7 mouse cellular contexts compared by ENCODE assay signal in the genomic region with DNA sequence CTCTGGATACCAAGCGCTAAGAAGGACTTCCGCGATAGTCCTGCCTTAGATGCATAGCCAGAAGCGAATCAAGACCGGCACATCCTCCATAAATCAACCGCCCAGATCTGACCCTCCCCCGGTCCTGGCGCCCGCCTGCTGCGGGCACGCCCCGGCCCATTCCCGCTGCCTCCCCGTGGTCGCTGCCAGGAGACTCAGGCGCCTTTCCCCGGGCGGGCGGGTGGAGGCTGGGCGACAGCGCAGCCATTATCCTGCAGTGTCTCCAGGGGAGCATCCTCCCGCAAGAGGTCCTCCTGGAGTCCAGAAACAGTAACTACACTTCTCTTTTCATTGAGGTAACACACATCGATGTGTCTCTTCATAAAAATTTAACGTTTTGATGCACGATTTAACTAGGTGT. TPM values are rescaled to one million over a fixed set of nuclear protein-coding genes. Genes with fewer than 3 reads are reported as not detected.
DNase-seq lines count a peak whose midpoint lies in the region; ATAC-seq and TF ChIP-seq lines count a peak whose summit lies in the region.

No protein-coding gene starts in this region.

- H3K4me3 ChIP-seq in bone marrow, adult 2 months (replicated peaks; ENCODE audit: control insufficient read depth, low read depth, low read length): no peak overlapping the region
- H3K4me3 ChIP-seq in embryonic facial prominence, embryonic 14.5 days (ENCODE audit: low read depth, low read length): peak overlapping the region; percentile 41
- H3K4me3 ChIP-seq in kidney, adult 2 months (ENCODE audit: insufficient read depth, low read depth, low read length): peak overlapping the region; percentile 13
- peak overlapping the region; percentile 43 for H3K4me3 ChIP-seq in limb, embryonic 13.5 days
- H3K4me3 ChIP-seq in midbrain, embryonic 13.5 days (replicated peaks): peak overlapping the region; percentile 37

- H3K9ac ChIP-seq in embryonic facial prominence, embryonic 14.5 days (ENCODE audit: low read depth, low read length): peak overlapping the region; percentile 68
- peak overlapping the region; percentile 60 for H3K9ac ChIP-seq in limb, embryonic 13.5 days
- no peak overlapping the region; the same call in 1 of the 2 replicates for H3K9ac ChIP-seq in midbrain, embryonic 13.5 days (replicated peaks)

- H3K4me1 ChIP-seq in bone marrow, adult 2 months (ENCODE audit: control insufficient read depth, insufficient read depth, low read length): no peaks in the 10 kb centered on the region
- H3K4me1 ChIP-seq in embryonic facial prominence, embryonic 14.5 days (ENCODE audit: control insufficient read depth, insufficient read depth, low read length): no peaks in the 10 kb centered on the region
- H3K4me1 ChIP-seq in kidney, adult 2 months (ENCODE audit: control insufficient read depth, insufficient read depth, low read length): no peaks in the 10 kb centered on the region
- peaks cover 8% of the 10 kb centered on the region; the same call in 1 of the 2 replicates for H3K4me1 ChIP-seq in limb, embryonic 13.5 days
- H3K4me1 ChIP-seq in midbrain, embryonic 13.5 days (replicated peaks): no peaks in the 10 kb centered on the region

- H3K27ac ChIP-seq in bone marrow, adult 2 months (ENCODE audit: control insufficient read depth, insufficient read depth, low read depth, low read length, poor library complexity): no peak overlapping the region
- H3K27ac ChIP-seq in embryonic facial prominence, embryonic 14.5 days (replicated peaks; ENCODE audit: low read depth, low read length): no peak overlapping the region
- H3K27ac ChIP-seq in kidney, adult 2 months (ENCODE audit: insufficient read depth, low read depth, low read length): no peak overlapping the region
- no peak overlapping the region for H3K27ac ChIP-seq in limb, embryonic 13.5 days
- H3K27ac ChIP-seq in midbrain, embryonic 13.5 days: no peak overlapping the region

- peak; percentile 70 for DNase-seq in embryonic facial prominence, embryonic 14.5 days (ENCODE audit: low spot score)
- DNase-seq in heart, adult 9 months (ENCODE audit: low spot score in 2 of 2): peak; percentile 29 to 32
- DNase-seq in kidney, adult 2 months: peak; percentile 87
- peak; percentile 27 for DNase-seq in skeletal muscle tissue, adult 2 months (ENCODE audit: low read depth, low spot score)

- no peak for TF ChIP-seq POLR2A in bone marrow, adult 2 months (IDR thresholded peaks at IDR 0.05; ENCODE audit: borderline replicate concordance, control insufficient read depth, low read depth, low read length)
- TF ChIP-seq POLR2A in kidney, adult 2 months (IDR thresholded peaks at IDR 0.05; ENCODE audit: low read depth, low read length): no peak

- H3K36me3 ChIP-seq in embryonic facial prominence, embryonic 14.5 days (ENCODE audit: control insufficient read depth, insufficient read depth, low read length): no peaks in the 10 kb centered on the region
- no peaks in the 10 kb centered on the region for H3K36me3 ChIP-seq in kidney, adult 2 months (ENCODE audit: control insufficient read depth, insufficient read depth, low read length)
- no peaks in the 10 kb centered on the region for H3K36me3 ChIP-seq in limb, embryonic 13.5 days
- no peaks in the 10 kb centered on the region for H3K36me3 ChIP-seq in midbrain, embryonic 13.5 days

- H3K27me3 ChIP-seq in embryonic facial prominence, embryonic 14.5 days (replicated peaks; ENCODE audit: control insufficient read depth, insufficient read depth, low read length): no peaks in the 10 kb centered on the region
- no peaks in the 10 kb centered on the region for H3K27me3 ChIP-seq in kidney, adult 2 months (replicated peaks; ENCODE audit: control insufficient read depth, insufficient read depth, low read length)
- H3K27me3 ChIP-seq in limb, embryonic 13.5 days: peaks cover 26% of the 10 kb centered on the region; the same call in 1 of the 2 replicates
- no peaks in the 10 kb centered on the region for H3K27me3 ChIP-seq in midbrain, embryonic 13.5 days

- no peaks in the 10 kb centered on the region for H3K9me3 ChIP-seq in embryonic facial prominence, embryonic 14.5 days (ENCODE audit: control insufficient read depth, low read length)
- no peaks in the 10 kb centered on the region for H3K9me3 ChIP-seq in limb, embryonic 13.5 days
- H3K9me3 ChIP-seq in midbrain, embryonic 13.5 days: no peaks in the 10 kb centered on the region

- 3% methylated on average over 25 of the region's 25 CpGs for WGBS in bone marrow, adult 2 months
- 4% methylated on average over 21 of the region's 25 CpGs for WGBS in embryonic facial prominence, embryonic 14.5 days
- WGBS in kidney, adult 2 months: 2% methylated on average over 25 of the region's 25 CpGs
- 4% methylated on average over 25 of the region's 25 CpGs for WGBS in limb, embryonic 13.5 days
- WGBS in midbrain, embryonic 13.5 days: 3% methylated on average over 25 of the region's 25 CpGs

- peak; percentile 77 for ATAC-seq in embryonic facial prominence, embryonic 14.5 days (ENCODE audit: low read depth)
- no peak for ATAC-seq in limb, embryonic 13.5 days (ENCODE audit: low FRiP score, low read depth)
- peak; percentile 63; the same call in 1 of the 2 replicates for ATAC-seq in midbrain, embryonic 13.5 days

- TF ChIP-seq CTCF in bone marrow, adult 2 months (IDR thresholded peaks at IDR 0.05; ENCODE audit: control insufficient read depth, insufficient read depth, low read length): peak; percentile 33
- peak; percentile 49 for TF ChIP-seq CTCF in kidney, adult 2 months (conservative IDR thresholded peaks at IDR 0.05; ENCODE audit: insufficient read depth, insufficient read length, low read depth, low read length)

- peak overlapping the region; percentile 71 for H3K4me2 ChIP-seq in embryonic facial prominence, embryonic 14.5 days (ENCODE audit: low read depth, low read length)
- peak overlapping the region; percentile 70 for H3K4me2 ChIP-seq in limb, embryonic 13.5 days (replicated peaks)
- H3K4me2 ChIP-seq in midbrain, embryonic 13.5 days (replicated peaks): peak overlapping the region; percentile 57

RNA-seq across cellular contexts. Expression of a gene that starts 28.5 kb away (rescaled TPM):
- 1.3 and 4.9 TPM in 2 replicates for polyA plus RNA-seq in bone marrow, adult 2 months (2011; ENCODE audit: insufficient read depth, insufficient read length, low replicate concordance, missing spikeins)
- polyA plus RNA-seq in embryonic facial prominence, embryonic 14.5 days (2014; fragmentation: Nextera tagmentation; extraction: Ambion mirVana): 4.6 and 4.9 TPM in 2 replicates
- polyA plus RNA-seq in kidney, adult 2 months (2012; rRNA removed): 4.9 and 5.4 TPM in 2 replicates
- polyA plus RNA-seq in limb, embryonic 13.5 days (2015; fragmentation: Nextera tagmentation; extraction: Ambion mirVana): 14.6 and 14.8 TPM in 2 replicates
- 17.2 and 19.7 TPM in 2 replicates for polyA plus RNA-seq in midbrain, embryonic 13.5 days (2015; fragmentation: Nextera tagmentation; extraction: Ambion mirVana)

RNA-seq across cellular contexts. Expression of a gene that starts 34.2 kb away (rescaled TPM):
- not detected in 2 replicates for polyA plus RNA-seq in bone marrow, adult 2 months (2011; ENCODE audit: insufficient read depth, insufficient read length, low replicate concordance, missing spikeins)
- polyA plus RNA-seq in embryonic facial prominence, embryonic 14.5 days (2014; fragmentation: Nextera tagmentation; extraction: Ambion mirVana): 1.3 TPM in 2 replicates
- polyA plus RNA-seq in kidney, adult 2 months (2012; rRNA removed): 0.58 and 0.64 TPM in 2 replicates
- 1.9 TPM in 2 replicates for polyA plus RNA-seq in limb, embryonic 13.5 days (2015; fragmentation: Nextera tagmentation; extraction: Ambion mirVana)
- polyA plus RNA-seq in midbrain, embryonic 13.5 days (2015; fragmentation: Nextera tagmentation; extraction: Ambion mirVana): 12.0 TPM in 2 replicates

RNA-seq across cellular contexts. Expression of a gene that starts 54.9 kb away (rescaled TPM):
- 96.2 and 127 TPM in 2 replicates for polyA plus RNA-seq in bone marrow, adult 2 months (2011; ENCODE audit: insufficient read depth, insufficient read length, low replicate concordance, missing spikeins)
- polyA plus RNA-seq in embryonic facial prominence, embryonic 14.5 days (2014; fragmentation: Nextera tagmentation; extraction: Ambion mirVana): 27.7 and 29.0 TPM in 2 replicates
- polyA plus RNA-seq in kidney, adult 2 months (2012; rRNA removed): 25.3 and 28.7 TPM in 2 replicates
- polyA plus RNA-seq in limb, embryonic 13.5 days (2015; fragmentation: Nextera tagmentation; extraction: Ambion mirVana): 27.9 and 30.3 TPM in 2 replicates
- polyA plus RNA-seq in midbrain, embryonic 13.5 days (2015; fragmentation: Nextera tagmentation; extraction: Ambion mirVana): 34.0 and 36.7 TPM in 2 replicates

Comparison
In these comparisons a context has a peak if more than half of its experiments do, and no peak if none do; other contexts are left out.
1. DNase-seq: peak in every context shown above with its lines; median percentile 87 in kidney, adult 2 months; 70 in embryonic facial prominence, embryonic 14.5 days; 30 in heart, adult 9 months; 27 in skeletal muscle tissue, adult 2 months.